Mouse (Mus musculus) cortical plate, adult 2 months (tissue): Measurements from ENCODE around the gene Ren1.
A peak's percentile ranks its signal among the peaks of the same experiment; 100 is the strongest.

Source experiments
- CTCF ChIP-seq: fragments of 200-500 bp; IDR thresholded peaks from 2 replicates; pipeline ENCODE4 v1.5.1; 2011; ENCODE audit warnings: mild to moderate bottlenecking, control low read depth, low read length; ENCODE audit not compliant: insufficient read depth; ENCODE audit errors: extremely low read depth
- POLR2A ChIP-seq: fragments of 200-500 bp; IDR thresholded peaks from 2 replicates; pipeline ENCODE4 v1.6.1; 2011; ENCODE audit warnings: mild to moderate bottlenecking, low read length, control low read depth; ENCODE audit not compliant: insufficient read depth; ENCODE audit errors: extremely low read depth

GRCm38 (mm10) chr1:133385506-133385905 is 35.2 kb downstream of the Ren1 start:
- peak; percentile 79 for TF ChIP-seq CTCF
- no peak for TF ChIP-seq POLR2A
